Mouse (Mus musculus) mature B cell (primary cell): ENCODE results near the gene Tgm2.

Experiments
- in situ Hi-C: fragments of 300-500 bp; cut with MboI; formaldehyde crosslinking; loops from 2 replicates; pipeline ENCODE4 v1.14.3; 2019

Tgm2 gene

GRCm38 (mm10) chr2:158141690-158142440 is 4.4 kb downstream of the Tgm2 start:
- in situ Hi-C loops, result no loop called here

- in situ Hi-C loops, result no loop called here
Observed at GRCm38 (mm10) chr2:158141271-158141670, 5.0 kb downstream of the Tgm2 start.

DNA sequence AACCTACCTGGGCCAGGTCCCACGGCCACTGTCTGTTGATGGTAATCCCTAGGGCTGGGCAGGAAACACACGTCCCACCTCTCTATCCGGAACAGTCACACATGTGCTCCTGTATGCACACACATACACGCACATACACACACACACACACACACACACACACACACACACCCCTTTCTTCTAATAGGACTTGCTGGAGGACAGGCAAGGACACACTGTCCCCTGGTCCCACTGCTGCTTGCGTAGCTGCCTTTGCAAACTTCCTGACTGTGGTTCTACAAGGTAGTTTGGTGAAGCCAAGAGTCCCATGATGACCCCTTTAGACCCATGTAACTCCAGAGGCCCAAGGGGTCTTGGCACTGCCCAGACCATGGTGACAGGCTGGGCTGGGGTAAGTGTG is 5.6 kb downstream of the Tgm2 start:
- in situ Hi-C loops, result no loop called here

DNA sequence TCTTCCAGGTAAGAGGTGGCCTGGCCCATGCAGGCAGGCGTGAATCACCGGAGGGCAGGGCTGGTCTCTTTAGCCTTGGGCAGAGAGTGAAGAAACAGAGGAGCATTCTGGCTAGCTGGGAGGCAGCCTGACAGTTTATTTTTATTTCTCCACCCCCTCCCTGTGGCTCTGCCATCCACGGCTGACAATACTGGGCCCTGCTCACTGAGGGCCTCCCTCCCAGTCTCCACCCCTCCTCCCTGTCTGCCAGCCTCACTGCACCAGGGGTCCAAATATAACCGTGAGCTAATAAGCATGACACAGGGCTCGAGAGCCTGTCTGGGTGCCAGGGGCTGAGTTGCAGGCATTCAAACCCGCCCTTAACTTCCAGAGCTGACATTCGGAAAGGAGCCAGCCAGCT is 6.6 kb downstream of the Tgm2 start:
- in situ Hi-C loops, result no loop called here

DNA sequence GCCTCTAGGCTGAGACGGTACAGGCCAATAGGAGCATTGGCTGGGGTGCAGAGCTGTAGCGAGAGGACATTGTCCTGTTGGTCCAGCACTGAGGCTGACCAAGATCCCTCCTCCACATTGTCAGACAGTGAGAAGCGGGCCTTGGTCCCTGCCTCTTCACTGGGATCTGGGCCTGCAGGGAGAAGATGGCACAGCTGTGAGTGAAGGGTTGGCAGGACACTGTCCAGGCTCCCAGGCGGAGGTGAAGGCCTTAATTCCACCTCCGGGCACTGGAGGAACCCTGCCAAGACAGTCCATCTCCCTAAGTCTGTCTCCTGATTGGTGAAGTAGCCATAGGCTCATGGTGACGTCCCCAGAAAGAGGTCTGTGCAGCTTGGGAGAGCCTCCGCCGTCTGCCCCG is 7.5 kb downstream of the Tgm2 start:
- in situ Hi-C loops, result no loop called here

GRCm38 (mm10) chr2:158137771-158138170 is 8.5 kb downstream of the Tgm2 start:
- in situ Hi-C loops, result no loop called here

GRCm38 (mm10) chr2:158136205-158136604 is 10.0 kb downstream of the Tgm2 start:
- in situ Hi-C loops, result no loop called here

GRCm38 (mm10) chr2:158133050-158133449 is 13.2 kb downstream of the Tgm2 start:
- in situ Hi-C loops, result no loop called here

GRCm38 (mm10) chr2:158132320-158132719 is 13.9 kb downstream of the Tgm2 start:
- in situ Hi-C loops, result no loop called here

DNA sequence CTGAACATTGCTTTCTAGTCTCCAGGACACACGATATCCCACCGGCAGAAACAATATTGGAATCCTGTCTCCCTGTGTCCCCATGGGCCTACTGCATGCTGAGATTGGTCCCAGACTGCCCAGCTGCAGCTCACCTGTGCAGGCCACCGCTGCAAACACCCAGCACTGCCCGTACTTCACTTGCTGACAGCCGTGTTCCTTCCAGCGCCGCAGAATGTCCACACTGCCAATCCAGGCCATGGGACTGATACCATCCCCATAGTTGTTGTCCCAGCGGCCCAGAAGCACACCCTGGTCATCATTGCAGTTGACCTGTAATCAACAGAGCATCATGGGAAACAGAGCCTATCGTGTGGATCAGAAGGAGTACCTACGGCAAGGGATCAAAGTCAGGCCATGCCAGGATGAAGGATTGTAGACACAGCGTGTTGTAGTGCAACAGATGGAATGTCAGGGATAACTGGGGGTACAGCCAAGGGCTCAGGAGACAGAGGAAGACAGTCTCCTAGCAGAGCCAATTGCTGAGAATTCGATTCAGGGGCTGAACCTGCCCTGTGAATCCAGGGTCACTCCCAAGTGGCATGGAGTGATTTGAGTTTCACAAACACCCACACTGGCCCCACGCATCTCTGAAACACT is 14.9 kb downstream of the Tgm2 start:
- in situ Hi-C loops, result no loop called here

- in situ Hi-C loops, result no loop called here
Observed at GRCm38 (mm10) chr2:158130391-158130986, 15.7 kb downstream of the Tgm2 start.

GRCm38 (mm10) chr2:158129291-158130002 is 16.8 kb downstream of the Tgm2 start:
- in situ Hi-C loops, result no loop called here

DNA sequence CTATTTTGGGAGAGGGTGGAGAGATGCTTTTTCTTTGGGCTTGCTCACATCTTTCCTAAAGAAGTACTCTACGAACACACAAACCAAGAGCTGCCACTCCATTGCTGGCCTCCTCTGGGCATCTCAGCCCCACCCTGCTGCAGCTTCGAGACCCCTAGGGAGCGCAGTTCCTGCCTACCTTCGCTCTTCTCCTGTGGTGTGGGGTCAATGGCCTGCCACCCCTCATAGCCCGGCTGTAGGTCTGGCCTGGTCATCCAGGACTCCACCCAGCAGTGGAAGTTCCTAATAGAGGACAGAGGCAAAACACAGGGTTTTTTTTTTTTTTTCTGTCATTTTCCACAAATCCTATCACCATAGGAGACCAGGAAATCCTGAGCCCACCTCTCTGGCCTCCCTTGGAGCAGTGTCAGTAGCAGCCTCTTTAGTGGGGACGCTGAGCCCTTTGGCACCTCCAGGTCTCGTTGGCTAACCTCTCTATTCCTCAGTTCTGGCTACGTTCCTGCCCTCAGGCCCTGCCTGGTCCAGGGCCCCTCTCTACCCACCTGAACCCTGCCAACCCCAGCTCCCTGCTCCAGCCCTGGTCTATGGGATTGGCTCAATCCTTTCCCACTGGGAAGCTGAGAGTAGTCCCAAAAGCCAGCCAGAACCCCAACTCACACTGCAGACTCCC is 17.6 kb downstream of the Tgm2 start:
- in situ Hi-C loops, result no loop called here

DNA sequence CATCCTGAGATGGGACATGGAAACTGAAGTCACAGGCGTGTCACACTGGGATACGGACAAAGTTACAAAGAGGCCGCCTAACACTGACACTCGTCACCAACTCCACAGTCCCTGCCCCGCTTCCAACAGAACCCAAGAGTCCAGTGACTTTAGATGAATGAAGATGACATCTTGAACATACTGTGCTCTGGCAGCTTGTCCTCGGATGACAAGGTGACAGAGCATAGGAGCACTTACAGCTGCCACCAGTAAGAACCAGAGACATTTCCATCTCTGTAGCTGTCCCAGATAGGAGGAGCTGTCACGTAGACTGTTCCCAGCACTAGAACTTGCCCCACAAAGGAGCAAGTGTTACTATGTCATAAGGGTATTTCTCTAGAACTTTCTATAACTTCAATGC is 18.4 kb downstream of the Tgm2 start:
- in situ Hi-C loops, result no loop called here

GRCm38 (mm10) chr2:158127245-158127644 is 19.0 kb downstream of the Tgm2 start:
- in situ Hi-C loops, result no loop called here

DNA sequence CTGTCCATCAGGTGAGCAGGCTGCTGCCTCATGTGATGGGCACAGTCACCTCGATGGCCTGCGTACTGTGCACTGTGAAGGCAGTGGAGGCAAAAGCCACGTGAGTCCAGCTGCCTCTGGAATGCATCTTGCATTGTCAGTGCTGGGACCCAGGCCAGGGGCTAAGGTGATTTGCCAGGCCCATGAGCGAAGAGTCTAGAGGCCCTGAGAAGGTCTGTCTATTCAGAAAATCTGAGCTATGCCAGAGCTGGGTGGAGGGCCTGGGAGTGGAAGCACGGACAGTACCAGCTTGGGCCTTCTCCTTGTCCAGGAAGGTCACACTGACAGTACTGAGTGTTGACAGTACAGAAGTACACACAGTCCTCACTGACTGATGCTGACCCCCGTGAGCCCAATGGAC is 23.4 kb downstream of the Tgm2 start:
- in situ Hi-C loops, result no loop called here

- in situ Hi-C loops, result no loop called here
Observed at GRCm38 (mm10) chr2:158121645-158122326, 24.4 kb downstream of the Tgm2 start.

- in situ Hi-C loops, result no loop called here
Observed at GRCm38 (mm10) chr2:158120868-158121267, 25.4 kb downstream of the Tgm2 start.

- in situ Hi-C loops, result no loop called here
Observed at GRCm38 (mm10) chr2:158120211-158120610, 26.0 kb downstream of the Tgm2 start.

- in situ Hi-C loops, result no loop called here
Observed at GRCm38 (mm10) chr2:158119145-158119544, 27.1 kb downstream of the Tgm2 start.

GRCm38 (mm10) chr2:158116653-158117052 is 29.6 kb downstream of the Tgm2 start:
- in situ Hi-C loops, result no loop called here
